Mouse (Mus musculus) cerebellum, adult 2 months (tissue): ENCODE measurements around the gene Tnk1.

Source experiments
- CTCF ChIP-seq: fragments of 200-500 bp; IDR thresholded peaks from 2 replicates; pipeline ENCODE4 v1.5.1; 2011; ENCODE audit warnings: low read depth, mild to moderate bottlenecking, control low read depth, low read length, moderate library complexity, borderline replicate concordance; ENCODE audit not compliant: insufficient read depth
- POLR2A ChIP-seq: fragments of 200-500 bp; IDR thresholded peaks from 2 replicates; pipeline ENCODE4 v1.6.1; 2011; ENCODE audit warnings: low read length, control low read depth, borderline replicate concordance; ENCODE audit not compliant: insufficient read depth

DNA sequence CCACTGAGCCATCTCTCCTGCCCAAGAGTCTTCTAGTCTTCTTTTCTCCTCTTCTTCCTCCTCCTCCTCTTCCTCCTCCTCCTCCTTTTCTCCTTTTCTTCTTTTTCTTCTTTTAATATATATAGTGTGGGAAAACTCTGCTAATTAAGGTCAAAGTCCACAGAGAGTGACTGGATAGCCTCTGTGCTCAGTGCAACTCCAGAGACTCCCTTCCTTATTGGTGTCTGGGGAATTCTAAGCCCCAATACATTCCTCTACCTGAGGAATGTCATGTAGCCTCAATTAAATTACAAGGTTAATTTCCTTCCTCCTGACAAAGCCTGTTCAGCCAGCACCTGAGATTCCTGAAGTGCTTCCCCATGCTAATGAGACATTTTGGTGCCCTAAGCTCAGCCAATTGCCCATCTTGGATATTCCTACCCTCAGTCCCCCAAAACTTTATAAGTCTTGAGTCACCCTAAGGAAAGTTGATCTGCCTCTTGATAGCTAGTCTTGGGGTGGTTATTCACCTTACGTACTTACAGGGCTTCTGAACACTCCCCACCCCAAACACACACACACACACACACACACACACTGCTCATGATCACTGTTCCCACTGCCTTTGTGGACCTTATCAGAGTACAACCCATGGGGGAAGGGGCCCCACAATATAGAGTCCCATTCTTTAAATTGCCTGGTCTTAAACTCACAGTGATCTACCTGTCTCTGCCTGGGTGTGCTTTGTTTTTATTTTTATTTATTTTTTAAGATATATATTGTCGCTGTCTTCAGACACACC lies 11.9 kb upstream of the Tnk1 start:
- no peak for TF ChIP-seq POLR2A
- no peak for TF ChIP-seq CTCF
